Mouse (Mus musculus) ES-Bruce4 (cell line): Measurements from ENCODE around the gene Zfp408.

Experiments
- EP300 ChIP-seq: IDR thresholded peaks from 2 replicates; pipeline ENCODE4 v1.6.1; 2011; ENCODE audit warnings: low read depth, low read length; ENCODE audit not compliant: insufficient read depth
- POLR2A ChIP-seq: IDR thresholded peaks from one replicate; pipeline ENCODE4 v1.8.1; 2011; ENCODE audit warnings: low read length; ENCODE audit not compliant: insufficient read depth

DNA sequence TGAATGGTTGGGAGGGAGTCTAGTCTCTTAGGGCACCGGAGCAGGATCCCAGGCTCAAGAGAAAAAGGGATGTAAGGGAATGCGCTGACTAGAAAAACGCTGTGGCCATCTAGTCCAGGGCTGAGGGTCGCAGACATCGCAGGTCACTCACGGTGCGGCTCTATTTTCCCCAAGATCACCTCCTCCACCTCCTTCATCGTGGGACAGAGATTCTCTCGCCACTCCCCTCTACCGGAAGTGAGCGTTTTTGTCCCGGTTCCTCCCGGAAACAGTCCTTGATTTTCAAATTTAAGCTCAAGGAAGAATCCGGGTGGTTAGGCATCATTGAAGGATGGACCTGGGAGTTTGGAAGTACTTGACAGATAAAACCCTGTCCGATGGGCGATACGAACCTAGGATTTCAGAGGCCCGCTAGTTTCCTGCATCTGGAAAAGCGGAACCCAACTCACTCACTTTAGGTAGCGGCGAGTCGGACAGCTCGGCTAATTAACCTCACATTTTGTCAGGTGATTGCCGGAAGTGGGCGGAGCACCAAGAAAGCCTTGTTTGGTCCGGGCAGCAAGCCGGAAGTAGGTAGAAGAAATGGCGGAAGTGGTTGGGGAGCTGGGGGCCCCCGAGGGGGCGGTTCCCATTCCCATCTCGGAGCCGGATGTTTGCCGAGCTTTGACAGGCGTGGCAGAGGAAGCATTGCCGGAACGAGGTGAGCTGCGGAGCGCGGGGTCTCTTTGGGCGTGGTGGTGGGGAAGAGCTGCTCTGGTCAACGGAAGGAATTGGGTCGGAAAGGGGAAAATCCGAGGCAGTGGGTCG lies at the start of gene Zfp408, which contains the start of gene Arhgap1:
- TF ChIP-seq EP300 (no peak), POLR2A (peak; percentile 13)
